Mouse (Mus musculus) G1E-ER4 (cell line): Measurements from ENCODE around the gene Vmn2r84. TPM values are rescaled to one million over a fixed set of nuclear protein-coding genes. Genes with fewer than 3 reads are reported as not detected.
A peak's percentile ranks its signal among the peaks of the same experiment; 100 is the strongest.
"Not testable (repeated sequence)": the region's sequence is repeated elsewhere in the genome, so short reads cannot be mapped to it uniquely, and the experiment has no call there.

Source experiments
- GATA1 ChIP-seq: IDR thresholded peaks from one replicate; pipeline ENCODE4 v1.8.0; 2012; ENCODE audit warnings: low read length, inconsistent platforms
- polyA plus RNA-seq: library from polyadenylated mRNA; stranded (reverse); fragments of >175 nt; gene quantifications from 2 replicates; pipeline ENCODE4 v1.2.3, GENCODE M21; 2012

The Vmn2r84 gene
- not detected in 2 replicates for polyA plus RNA-seq

DNA sequence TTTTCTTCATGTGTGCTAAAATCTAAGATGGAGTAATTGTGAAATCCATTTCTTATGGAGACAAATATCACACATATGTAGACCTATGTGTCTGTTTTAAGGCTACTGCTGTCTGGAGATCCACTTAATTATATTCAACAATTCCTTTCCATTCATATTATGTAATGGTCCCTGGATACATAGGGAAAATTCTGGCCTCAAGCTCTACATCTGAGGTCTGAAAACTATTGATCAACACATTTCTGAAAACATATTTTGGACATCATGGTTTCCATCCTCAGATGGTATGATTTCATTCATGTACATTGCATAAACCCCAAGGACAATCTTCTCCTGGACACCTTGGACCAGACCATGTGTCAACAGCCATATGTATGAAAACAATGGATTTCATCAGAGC is at the start of gene Vmn2r84:
Vmn2r84 (minus strand) TSS at position 101 of the 400 bp plus-strand sequence.
- no peak for TF ChIP-seq GATA1

DNA sequence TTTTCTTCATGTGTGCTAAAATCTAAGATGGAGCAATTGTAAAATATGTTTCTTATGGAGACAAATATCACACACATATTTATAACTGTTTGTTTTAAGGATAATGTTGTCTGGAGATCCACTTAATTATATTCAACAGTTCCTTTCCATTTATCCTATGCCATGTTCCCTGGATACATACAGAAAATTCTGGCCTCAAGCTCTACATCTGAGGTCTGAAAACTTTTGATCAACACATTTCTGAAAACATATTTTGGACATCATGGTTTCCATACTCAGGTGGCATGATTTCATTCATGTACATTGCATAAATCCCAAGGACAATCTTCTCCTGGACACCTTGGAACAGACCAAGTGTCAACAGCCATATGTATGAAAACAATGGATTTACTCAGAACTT is 35.5 kb upstream of the Vmn2r84 start, which contains the start of gene Vmn2r85:
Vmn2r85 (minus strand) TSS at position 101 of the 400 bp plus-strand sequence.
- not testable (repeated sequence) for TF ChIP-seq GATA1

DNA sequence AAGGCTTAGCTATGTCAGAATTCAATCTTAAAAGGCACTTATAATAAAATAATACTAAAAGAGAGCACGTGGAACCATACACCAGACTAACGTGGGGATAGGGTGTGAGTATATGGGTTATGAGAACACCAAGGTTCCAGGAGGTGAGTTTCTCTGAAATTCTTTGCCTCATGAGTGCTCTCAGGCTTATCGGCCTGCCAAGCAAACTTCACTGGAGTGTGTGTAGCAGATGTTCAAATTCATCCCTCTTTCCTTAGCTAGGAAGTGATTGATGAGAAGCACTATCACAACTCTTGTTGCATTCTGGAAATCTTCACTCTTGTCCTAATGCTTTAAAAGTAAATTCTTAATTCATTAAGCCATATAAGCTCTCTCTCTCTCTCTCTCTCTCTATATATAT is 26.3 kb upstream of the Vmn2r84 start:
- no peak for TF ChIP-seq GATA1

DNA sequence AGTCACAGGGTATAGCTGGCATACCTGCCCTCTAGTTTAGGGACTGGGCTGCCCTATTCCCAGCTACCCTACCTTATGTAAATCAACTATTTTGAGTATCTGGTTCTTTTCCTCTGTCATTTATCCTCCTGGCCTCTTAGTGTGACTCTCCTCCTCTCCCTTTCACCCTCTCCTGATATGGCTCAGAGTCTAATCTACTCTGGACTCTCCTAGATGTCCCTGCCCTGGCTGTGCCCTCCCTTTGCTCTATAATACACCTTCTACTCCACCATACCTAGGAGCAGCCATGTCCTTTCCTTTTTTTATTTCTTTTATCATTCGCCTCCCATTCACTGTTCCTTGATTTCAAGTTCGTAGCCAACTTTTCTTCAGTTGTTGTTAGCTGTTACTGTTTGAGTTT is 19.0 kb downstream of the Vmn2r84 start:
- TF ChIP-seq GATA1, result no peak

DNA sequence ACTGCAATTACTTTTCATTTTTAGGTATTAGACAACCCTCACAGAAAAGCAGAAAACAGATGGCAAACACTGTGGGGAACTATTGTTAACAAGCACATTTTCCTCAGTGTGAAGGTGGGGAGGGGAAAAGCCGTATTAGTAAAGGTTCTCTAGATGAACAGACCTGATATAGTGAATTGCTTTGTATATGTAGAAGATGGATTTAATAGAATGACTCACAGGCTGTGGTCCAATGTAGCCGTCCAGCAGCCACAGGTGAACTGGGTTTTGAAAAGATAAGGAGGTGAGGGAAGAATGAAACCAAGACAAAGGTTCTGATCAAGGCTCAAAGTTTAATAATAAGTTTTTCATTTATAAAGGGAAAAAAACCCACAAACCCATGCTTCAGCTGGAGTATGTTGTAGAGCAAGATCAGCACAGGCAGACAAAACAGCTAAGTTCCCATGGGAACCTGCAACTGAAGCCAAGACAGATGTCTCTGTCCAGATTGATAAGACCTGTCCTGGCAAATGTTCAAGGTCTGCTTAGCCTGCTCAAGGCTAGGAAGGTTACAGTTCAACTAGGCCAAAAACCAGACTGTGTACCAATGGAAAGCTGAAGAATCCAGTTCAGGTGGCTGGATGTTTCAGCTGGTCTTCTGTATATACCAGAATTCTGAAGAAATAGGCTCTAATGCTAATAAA is 21.5 kb downstream of the Vmn2r84 start:
- TF ChIP-seq GATA1, result no peak

DNA sequence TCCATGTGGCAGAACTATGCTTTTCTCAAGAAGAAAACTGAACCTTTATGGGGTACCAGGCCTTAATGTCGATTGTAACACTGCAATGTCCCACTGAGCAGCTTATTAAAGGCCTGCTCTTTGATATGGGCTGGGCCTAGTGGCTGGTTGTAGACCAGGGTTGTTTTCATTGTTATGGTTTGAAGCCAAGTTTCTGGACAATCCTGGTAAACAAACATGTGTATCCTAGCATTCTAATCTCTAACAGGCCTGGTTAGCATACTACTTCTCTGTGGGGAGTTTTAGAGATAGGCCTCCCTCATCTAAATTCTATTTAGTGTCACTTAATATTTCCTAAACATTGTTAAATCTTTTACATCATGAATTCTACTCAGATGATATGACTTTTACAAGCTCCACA is 22.5 kb downstream of the Vmn2r84 start:
- no peak for TF ChIP-seq GATA1

DNA sequence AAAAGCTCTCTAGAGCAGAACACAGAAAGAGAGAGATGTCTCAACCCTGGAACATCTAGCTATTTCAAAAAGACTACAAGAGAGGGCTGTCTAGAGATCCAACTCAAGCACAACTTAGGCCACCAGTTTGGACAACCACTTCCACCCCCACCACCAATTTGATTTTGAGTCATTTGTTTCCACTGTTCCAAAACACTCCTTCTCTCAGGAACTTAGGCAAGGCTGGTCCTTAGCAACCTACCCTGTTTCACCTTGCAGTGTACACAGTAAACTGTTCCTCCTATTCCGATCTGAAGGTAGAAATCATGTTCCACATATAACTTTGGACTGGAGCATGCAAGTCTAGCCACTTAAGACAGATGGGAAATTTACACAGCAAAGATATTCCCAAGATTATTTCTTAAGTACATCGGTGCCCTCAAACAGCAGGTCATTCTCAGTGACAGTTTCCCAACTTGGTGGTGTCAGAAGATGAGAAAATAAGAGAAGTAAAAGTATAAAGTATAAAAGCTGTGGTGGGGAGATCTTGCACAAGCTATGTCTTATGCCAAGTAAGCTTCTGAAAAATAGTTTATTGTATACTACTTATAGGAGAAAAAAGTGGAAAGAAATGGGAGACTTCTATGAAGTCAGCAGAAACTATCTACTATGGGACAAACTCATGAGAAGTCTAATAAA is 24.0 kb downstream of the Vmn2r84 start:
- TF ChIP-seq GATA1, result no peak

DNA sequence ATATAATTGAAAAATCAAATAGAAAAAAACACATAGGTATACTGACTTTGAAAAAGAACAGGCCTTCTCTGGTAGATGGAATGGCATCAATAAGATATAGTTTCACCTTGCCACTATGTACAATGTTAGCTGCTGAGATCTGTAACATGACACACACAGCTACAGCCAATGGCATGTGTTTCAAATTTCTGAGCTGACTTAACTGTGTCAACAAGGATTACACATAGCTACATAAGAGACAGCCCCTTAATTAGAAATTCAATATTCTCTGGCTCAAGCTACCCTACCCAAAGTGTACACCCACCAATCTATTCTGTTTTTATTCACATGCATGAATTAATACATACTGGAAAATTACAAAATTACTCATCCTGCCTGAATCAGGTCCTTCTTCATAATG is 25.7 kb downstream of the Vmn2r84 start:
- TF ChIP-seq GATA1, result no peak

DNA sequence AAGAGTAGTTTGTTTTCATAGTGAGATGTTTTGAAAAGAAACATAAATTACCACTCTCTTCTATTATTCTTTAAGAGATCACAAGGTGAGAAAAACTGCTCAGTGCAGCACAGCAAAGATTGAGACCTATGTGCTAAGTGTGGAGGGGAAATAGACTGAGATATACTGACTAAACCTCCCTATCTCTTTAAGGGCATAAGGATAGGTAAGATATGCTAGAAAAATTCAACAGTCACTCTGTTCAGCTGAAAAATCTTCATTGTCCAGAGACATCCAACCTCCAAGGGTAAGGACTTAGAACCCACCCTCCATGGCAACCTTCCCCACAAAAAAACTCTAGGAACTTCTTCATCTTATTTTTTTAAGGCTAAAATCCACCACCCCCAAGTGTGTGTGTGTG is 29.4 kb downstream of the Vmn2r84 start:
- no peak for TF ChIP-seq GATA1

DNA sequence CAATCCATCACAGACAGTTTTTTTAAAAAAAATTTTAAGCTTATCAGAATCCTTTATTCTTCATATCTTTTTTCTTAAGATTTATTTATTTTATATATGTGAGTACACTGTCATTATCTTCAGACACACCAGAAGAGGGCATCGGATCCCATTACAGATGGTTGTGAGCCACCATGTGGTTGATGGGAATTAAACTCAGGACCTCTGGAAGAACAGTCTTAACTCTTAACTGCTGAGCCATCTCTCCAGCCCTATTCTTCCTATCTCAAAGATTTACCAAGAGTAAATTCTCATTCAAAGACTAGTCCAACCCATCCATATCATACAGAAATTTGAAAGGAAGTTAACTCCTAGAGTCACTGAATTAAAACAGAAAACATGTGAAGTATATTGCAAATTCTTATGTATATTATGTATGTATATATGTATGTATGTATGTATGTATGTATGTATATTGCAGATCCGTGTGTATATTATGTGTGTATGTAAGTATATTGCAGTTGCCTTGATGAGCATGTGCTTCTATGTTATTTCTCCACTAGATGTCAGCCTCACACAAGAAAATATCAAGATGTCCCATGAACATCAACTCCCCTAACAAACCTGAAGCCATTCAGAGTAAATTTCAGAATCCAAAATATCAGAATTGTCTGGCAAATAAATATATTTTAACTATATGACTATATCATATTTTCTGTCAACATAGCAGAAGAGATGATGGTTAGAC is 30.5 kb downstream of the Vmn2r84 start:
- no peak for TF ChIP-seq GATA1

DNA sequence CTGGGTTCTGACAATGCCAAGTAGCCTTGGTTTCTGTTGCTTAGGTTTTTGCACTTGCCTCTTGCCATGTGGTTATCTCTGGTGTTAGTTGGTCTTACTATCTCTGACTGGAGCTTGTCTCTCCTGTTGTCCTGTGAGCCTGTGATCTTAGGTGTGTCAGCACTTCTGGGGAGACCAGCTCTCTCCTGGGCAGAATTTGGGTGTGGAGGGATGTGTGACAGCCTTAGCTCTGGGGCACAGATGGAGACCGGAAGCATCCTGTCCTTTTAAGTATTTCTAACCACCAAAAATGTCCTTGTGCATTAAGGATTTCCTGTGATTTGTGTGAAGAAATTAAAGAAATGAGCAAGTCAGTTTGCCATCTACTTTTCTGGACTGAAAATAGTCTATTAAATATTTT is 50.1 kb downstream of the Vmn2r84 start:
- no peak for TF ChIP-seq GATA1

DNA sequence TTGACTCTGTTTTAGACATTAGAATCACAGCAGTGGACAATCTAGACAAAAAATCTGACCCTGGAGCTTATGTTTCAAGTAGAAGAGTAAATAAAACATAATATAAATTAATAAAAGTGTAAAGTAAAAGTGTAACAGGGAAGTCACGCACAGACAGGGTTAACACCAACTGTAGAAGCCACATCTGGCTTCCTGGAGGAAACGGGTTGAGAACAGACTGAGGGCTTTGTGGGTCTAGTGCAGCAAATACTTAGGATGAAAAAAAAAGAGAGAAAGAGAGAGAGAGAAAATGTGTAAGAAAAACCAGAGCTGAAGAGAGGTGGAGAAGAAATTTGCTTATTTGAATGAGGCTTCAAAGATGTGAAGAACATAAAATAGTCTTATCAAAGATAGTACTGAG is 56.6 kb downstream of the Vmn2r84 start:
- no peak for TF ChIP-seq GATA1

DNA sequence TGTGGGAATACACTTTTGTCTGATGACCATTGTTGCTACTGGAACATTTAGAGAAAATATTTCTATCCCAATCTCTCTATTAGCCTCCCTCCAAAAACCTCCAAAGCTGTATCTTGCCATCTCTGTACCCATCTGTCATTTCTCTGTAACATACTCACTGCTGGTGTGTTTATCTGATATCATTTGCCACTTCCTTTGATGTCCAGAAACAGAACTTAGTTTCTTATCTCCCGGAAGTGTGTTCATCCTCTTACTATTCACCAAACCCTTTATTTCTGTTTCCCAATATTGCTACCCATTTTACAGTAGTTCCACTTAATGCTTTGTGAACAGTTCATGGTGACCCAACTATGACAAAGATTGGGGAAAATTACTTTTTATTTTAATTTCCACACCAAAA is 57.7 kb downstream of the Vmn2r84 start:
- TF ChIP-seq GATA1, result peak; percentile 86

DNA sequence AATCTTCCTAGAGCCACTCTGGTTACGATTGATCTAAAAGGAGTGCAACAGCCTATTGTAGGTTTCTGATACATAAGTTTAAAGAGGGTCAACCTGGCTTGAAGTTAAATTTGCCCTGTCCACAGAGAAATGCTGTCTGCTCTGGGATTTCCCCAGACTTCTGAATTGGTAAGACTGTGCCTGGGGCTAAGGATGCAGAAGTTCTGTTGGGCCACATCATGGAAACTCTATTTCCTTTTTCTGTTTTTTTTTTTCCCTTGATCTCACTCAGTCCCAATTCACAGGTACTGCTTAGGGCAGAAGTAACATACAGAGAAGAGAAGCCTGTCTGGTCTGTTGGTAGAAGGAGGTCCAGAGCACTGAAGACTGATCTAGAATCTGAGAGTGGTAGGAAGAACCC is 63.4 kb downstream of the Vmn2r84 start:
- TF ChIP-seq GATA1, result no peak

Other genes starting within 250 kb of the Vmn2r84 start
- gene Olfr825, start 227.6 kb downstream of the Vmn2r84 start, polyA plus RNA-seq, result not detected in 2 replicates
- not detected in 2 replicates for gene Olfr826, start 210.1 kb downstream of the Vmn2r84 start, polyA plus RNA-seq
- not detected in 2 replicates for gene Olfr827, start 179.9 kb downstream of the Vmn2r84 start, polyA plus RNA-seq
- gene Neurod4, start 114.1 kb downstream of the Vmn2r84 start, polyA plus RNA-seq, result not detected in 2 replicates
- 1.8 TPM in 2 replicates for gene Tespa1, start 71.5 kb downstream of the Vmn2r84 start, polyA plus RNA-seq
- gene Vmn2r85, start 35.4 kb upstream of the Vmn2r84 start, polyA plus RNA-seq, result not detected in 2 replicates
- not detected in 2 replicates for gene Vmn2r86, start 61.7 kb upstream of the Vmn2r84 start, polyA plus RNA-seq
- not detected in 2 replicates for gene Vmn2r87, start 103.1 kb upstream of the Vmn2r84 start, polyA plus RNA-seq